Mouse (Mus musculus): ENCODE data around the gene Ccl11. TPM values are rescaled to one million over a fixed set of nuclear protein-coding genes. Genes with fewer than 3 reads are reported as not detected.

Ccl11 gene
- polyA plus RNA-seq (2014; fragmentation: Illumina TruSeq; extraction: RNeasy Lipid Tissue Mini Kit (QIAGEN cat#74804); ENCODE audit: low read depth, low replicate concordance) = 48.6 TPM

DNA sequence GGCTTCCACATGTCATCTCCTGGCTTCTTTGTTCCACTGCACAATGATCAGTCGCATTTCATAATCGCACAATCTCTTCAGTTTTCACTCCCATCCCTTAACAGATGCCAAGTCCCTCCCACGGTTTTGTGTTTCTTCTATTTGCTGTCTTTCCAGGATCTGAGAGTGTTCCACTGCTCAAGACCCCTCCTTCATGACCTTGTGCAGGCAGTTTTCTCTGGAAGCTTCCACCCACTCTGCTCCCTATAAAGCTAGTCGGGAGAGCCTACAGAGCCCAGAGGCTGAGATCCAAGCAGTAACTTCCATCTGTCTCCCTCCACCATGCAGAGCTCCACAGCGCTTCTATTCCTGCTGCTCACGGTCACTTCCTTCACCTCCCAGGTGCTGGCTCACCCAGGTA, at the start of gene Ccl11:
Gene Ccl11, plus strand, starts transcription at position 178 of the 400 bp plus-strand sequence.

DNA sequence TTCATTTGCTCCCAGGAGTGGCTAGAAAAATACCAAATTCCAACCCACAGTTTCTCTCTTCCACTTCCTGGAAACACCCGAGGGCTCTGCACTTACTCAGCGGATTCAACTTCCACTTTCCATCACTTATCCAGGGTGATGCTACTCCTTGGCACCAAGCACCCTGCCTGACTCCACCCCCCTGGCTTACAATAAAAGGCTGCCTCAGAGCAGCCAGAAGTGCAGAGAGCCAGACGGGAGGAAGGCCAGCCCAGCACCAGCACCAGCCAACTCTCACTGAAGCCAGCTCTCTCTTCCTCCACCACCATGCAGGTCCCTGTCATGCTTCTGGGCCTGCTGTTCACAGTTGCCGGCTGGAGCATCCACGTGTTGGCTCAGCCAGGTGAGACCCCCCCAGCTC, 22.3 kb upstream of the Ccl11 start, which contains the start of gene Ccl2:
Gene Ccl2, plus strand, starts transcription at position 216 of the 400 bp plus-strand sequence.

DNA sequence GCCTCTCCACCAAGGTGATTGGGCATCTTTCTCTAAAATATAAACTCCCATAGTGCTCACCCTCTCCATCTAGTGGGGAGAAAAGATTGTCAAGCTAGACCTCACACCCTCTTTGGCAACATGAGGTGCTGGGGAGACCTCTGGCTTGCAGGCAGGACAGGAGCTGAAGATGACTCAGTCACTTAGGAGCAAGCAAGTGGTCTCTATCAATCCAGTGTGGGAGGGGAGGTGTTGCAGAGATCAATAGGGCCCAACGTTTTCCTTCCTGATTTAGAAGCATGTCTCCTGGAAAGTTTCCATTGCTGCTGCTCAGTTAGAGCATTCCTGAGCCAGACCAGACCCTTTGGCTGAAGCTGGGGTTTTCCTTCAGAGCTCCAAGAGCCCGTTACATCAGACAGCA, 19.1 kb upstream of the Ccl11 start, which contains the start of gene Gm17268:
Gene Gm17268, minus strand, starts transcription at position 28 of the 400 bp plus-strand sequence.

DNA sequence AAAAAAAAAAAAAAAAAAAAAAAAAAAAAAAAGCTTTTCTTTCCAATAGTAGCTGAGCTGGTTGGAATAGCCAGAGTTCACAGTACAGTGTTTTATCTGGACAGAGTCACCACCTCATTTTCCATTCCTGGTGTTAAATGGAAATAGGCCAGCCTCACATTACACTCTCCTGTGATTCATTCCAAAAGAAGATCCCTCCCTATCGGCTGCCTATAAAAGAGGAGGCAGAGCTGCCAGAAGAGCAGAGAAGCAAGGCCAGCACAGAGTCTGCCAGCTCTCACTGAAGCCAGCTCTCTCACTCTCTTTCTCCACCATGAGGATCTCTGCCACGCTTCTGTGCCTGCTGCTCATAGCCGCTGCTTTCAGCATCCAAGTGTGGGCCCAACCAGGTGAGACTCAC, 12.2 kb upstream of the Ccl11 start, which contains the start of gene Ccl7:
Gene Ccl7, plus strand, starts transcription at position 242 of the 400 bp plus-strand sequence.

GRCm38 (mm10) chr11:82101529-82101928, 43.9 kb downstream of the Ccl11 start, which contains the start of gene Ccl12:
Gene Ccl12, plus strand, starts transcription at chr11:82101845.

Other genes with a start within 250 kb of the Ccl11 start
- gene 5530401A14Rik, start 197.2 kb upstream of the Ccl11 start, polyA plus RNA-seq (2014; fragmentation: Illumina TruSeq; extraction: RNeasy Lipid Tissue Mini Kit (QIAGEN cat#74804); ENCODE audit: low read depth, low replicate concordance) = not detected
- 0.50 TPM for gene Asic2, start 89.4 kb upstream of the Ccl11 start, polyA plus RNA-seq (2014; fragmentation: Illumina TruSeq; extraction: RNeasy Lipid Tissue Mini Kit (QIAGEN cat#74804); ENCODE audit: low read depth, low replicate concordance)
- 7.4 TPM for gene Ccl2, start 22.3 kb upstream of the Ccl11 start, polyA plus RNA-seq (2014; fragmentation: Illumina TruSeq; extraction: RNeasy Lipid Tissue Mini Kit (QIAGEN cat#74804); ENCODE audit: low read depth, low replicate concordance)
- gene Gm17268, start 19.3 kb upstream of the Ccl11 start, polyA plus RNA-seq (2014; fragmentation: Illumina TruSeq; extraction: RNeasy Lipid Tissue Mini Kit (QIAGEN cat#74804); ENCODE audit: low read depth, low replicate concordance) = not detected
- gene Ccl7, start 12.1 kb upstream of the Ccl11 start, polyA plus RNA-seq (2014; fragmentation: Illumina TruSeq; extraction: RNeasy Lipid Tissue Mini Kit (QIAGEN cat#74804); ENCODE audit: low read depth, low replicate concordance) = 5.9 TPM
- 8.1 TPM for gene Ccl12, start 44.0 kb downstream of the Ccl11 start, polyA plus RNA-seq (2014; fragmentation: Illumina TruSeq; extraction: RNeasy Lipid Tissue Mini Kit (QIAGEN cat#74804); ENCODE audit: low read depth, low replicate concordance)
- gene Ccl8, start 57.4 kb downstream of the Ccl11 start, polyA plus RNA-seq (2014; fragmentation: Illumina TruSeq; extraction: RNeasy Lipid Tissue Mini Kit (QIAGEN cat#74804); ENCODE audit: low read depth, low replicate concordance) = 4.0 TPM
- gene Ccl1, start 247.9 kb downstream of the Ccl11 start, polyA plus RNA-seq (2014; fragmentation: Illumina TruSeq; extraction: RNeasy Lipid Tissue Mini Kit (QIAGEN cat#74804); ENCODE audit: low read depth, low replicate concordance) = not detected

Measured in sigmoid colon, adult 10 weeks (tissue).